Mouse (Mus musculus): ENCODE results near the gene Vinac1.

DNA sequence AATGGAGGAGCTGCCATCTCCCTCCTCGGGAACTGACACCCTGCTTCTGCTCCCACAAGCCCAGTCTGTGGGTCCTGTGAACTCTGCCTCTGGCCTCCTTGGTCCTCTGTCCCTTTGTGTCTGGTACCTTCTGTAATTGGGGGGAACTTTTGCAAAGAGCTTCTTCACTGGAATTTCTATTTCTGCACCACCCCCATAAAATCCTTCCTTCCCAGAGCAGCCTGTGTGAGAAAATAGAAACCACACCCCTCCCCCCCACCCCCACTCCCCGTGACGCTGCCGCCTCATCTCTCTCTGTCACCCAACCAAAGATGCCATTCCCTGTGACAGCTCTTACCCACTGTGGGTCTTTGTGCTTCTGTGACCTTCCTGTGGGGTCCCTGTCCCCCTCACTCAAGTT, 42.4 kb upstream of the Vinac1 start:
- TF ChIP-seq CTCF (IDR thresholded peaks at IDR 0.05; ENCODE audit: control insufficient read depth, insufficient read depth, low read length) (no peak), POLR2A (IDR thresholded peaks at IDR 0.05; ENCODE audit: borderline replicate concordance, control insufficient read depth, low read depth, low read length) (no peak)

Measured in bone marrow, adult 2 months (tissue).